Mouse (Mus musculus): Measurements from ENCODE around the gene Med24. TPM values are rescaled to one million over a fixed set of nuclear protein-coding genes. Genes with fewer than 3 reads are reported as not detected.
"Not testable (repeated sequence)": the region's sequence is repeated elsewhere in the genome, so short reads cannot be mapped to it uniquely, and the experiment has no call there.

The Med24 gene
- total RNA-seq, 2 experiments from 2014 or later, result 47.8 to 58.0 TPM

DNA sequence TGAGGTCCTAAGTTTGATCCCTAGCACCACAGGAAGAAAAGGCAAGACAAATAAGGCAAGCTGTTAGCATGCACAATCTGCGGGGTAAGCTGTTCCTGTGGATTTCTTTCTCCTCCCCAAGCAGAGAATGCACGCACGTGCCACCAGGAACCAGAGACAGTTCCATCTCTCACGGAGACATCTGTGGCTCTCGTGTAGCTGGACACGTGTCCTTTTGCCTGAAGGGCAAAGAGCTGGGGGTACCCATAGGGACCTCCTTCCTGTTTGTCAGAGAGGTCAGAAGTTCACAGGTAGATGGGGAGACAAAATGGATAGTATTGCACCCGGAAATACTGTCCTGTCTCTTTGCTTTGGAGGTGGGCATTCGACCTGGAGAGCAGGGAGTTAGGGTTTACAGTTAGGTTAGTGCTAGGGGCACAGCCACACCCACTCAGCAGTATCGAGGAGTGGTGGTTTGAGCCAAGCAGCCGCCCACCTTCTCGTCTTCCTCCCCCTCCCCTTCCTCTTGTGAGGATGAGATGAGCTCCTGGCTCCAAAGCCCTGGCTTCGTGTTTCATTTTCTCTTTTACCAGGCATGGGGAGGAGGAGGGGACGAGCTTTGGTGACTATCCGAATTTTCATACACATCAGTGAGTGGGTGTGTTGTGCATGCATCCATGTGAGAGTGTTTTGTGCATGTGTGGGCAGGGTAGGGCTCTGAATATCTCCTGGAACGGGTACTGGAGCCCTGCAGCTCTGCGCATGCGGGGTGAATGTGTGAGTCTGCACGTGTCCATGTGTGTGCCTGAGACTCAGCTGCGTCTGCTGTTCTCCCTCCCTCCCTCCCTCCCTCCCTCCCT is 17.8 kb upstream of the Med24 start:
- DNase-seq (ENCODE audit: low spot score in 2 of 2), result peak in 1 of 2 experiments; percentile 78

DNA sequence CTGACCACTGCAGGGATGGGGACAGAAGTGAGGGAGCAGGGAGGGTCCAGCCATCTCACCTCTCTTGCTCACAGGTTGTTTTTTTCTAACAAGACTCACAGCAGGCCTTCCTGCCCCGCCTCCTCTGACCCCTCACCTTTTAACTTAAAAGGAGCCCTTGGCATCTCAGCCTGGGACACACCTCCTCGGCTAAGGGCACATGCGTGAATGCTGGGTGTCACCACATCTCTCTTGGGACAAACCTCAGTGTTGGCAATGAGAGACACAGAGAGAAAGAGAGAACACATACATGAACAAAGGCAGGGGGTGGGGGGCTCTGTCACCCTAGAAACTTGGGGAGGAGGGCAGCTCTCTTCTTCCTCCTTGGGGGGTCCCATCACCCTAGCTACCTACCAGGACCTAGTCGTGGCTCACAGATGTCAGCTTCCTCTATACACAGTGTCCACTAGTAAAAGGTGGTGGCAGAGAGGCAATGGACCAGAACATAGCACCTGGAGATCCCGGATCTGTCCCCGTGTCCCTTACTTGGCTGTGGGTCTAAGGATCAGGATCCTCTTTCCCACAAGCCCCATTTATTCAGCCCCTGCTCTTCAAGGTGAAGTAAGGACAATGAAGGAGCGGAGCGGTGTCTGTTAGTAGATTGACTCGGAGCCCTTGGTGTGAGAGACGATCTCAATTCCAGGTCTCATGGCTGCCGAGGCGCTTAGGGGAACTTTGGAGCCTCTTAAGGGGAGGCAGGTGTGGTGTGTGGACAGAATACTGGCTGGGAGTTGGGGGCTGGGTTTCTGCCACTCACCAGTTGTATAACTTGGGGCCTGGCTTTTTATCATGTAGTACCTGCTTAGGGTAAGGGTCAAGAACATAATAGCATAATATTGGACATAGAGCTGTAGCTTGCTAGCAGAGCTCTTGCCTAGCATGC is 17.0 kb upstream of the Med24 start:
- no peak for DNase-seq (ENCODE audit: low spot score in 2 of 2)

DNA sequence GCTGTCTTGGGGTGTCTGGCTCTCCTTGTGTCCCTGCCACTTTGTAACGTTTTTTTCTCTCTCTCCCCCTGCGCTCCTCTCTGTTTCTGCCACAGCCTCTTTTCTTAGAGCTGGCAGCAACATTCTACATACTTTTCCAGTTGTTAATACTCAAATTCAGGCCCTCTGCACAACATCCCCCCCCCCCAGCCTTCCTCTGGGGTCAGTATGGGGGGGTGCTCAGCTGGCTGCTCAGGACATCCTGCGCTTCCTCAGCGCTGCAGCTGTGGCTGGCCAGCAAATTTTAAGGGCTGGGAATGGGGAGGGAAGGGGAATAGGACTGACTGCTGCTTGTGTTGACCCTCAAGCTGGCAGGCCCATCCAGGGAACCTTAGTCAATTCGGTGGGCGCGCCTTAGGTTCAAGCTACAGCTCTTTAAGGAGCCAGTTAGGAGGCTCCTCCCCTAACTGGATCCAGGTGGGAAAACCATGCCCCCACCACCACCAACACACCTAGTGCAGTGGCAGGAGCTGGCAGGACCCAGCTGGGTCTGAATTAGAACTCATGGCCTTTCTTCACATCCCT is 15.3 kb upstream of the Med24 start:
- DNase-seq (ENCODE audit: low spot score in 2 of 2), result no peak

DNA sequence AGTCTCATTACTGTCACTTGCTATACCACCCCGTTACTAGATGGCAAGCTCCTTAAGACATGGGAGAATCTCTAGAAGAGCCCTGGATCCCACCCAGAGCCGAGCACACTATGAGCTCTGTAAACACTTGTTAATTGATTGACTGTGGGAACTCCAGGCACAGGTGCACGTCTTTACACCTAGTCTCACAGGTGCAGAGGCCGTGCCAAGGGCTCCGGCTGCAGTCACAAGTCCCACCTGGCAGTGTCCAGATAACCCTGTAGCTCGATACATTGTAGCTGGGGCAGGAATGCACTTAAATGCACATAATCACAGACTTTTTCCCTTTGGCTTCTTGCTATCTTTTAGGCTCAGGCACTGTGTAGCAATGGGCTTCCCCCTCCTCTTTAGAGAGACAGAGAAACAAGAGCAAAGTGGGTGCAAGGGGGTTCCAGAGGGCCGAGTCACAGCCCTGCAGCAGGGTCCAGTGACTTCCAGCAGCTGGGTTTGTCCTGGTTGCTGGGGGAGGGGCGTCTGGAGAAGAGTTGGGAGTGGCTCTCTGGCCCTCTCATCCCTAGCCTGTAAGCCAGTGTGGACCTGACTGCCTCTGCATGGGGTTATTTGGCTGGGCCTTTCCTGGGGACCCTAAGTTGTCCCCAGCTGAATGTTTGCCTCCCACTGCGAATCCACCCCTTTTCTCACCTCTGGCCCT is 14.6 kb upstream of the Med24 start:
- peak in 1 of 2 experiments; percentile 85 for DNase-seq (ENCODE audit: low spot score in 2 of 2)

DNA sequence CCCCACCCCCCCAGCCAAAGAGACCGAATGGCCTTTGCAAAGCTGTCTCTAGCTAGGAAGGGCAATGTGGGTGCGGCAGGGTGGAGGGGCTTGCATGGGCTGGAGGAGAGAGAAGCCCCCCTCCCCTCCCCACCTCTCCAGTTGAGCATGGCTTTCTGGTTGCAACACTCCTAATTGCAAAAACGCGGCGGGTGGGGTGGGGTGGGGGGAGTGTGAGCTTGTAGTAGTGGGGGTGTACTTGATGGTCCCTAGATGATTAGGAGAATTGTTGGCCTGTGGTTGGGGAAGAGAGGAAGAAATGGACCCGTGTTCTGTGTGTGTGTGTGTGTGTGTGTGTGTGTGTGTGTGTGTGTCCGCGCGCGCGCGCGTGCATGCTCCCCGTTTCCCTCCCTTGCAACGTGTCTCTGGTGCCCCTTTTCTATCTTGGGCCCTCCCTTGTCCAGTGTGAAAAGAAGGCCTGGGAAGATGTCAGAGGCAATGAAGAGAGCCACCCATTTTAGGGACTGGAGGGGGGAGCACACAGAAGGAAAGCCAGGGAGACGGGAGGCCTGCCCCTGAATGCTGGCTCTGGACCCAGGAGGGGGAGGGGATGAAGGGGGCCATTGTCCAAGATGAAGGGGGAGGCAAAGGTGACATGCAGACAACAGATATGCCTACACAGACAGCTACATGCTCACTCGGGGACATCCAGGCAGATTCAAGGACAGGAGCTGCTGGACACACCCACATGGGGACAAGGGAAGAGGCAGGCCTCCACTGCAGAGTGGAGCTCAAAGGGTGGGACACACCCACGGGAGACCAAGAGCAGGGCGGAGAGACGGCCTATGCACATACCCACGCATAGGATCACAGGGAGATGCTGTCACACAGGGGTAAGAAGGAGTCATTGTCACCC is 13.4 kb upstream of the Med24 start:
- peak in 1 of 2 experiments; percentile 46 for DNase-seq (ENCODE audit: low spot score in 2 of 2)

DNA sequence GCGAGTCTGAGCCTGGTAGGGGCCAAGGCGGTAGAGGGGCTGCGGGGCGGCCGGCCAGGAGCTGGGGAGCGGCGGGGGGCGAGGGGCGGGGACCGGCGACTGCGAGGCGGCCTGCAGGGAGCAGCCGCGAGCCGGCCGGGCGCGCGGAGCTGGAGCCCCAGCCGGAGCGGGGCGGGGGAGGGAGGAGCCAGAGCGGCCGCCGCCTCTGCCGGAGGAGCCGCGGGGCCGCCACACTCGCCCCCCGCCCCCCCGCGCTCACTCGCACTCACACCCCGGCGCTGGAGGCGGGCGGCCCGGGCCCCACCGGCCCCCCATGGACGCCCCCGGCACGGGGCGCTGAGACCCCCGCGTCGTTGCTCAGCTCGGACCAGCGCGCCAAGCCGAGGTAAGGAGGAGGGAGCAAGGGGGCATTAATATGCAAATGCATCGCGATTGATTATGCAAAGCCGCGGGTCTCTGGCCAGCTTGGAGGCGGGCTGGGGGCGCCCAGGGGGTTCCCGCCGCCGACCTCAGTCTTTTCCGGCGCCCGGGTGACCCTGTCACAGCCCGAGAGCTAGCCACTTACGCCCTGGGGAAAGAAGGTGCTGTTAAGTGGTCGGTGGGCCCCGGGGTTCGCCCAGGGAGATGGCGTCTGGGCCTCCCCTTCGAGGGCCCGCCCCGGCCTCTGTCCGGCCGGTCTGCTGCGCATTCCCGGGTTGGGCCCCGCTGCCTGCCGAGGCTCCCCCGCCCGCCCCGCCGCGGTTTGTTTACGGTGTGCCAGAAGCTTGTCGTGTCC is 12.6 kb upstream of the Med24 start:
- DNase-seq (ENCODE audit: low spot score in 2 of 2), result peak; percentile 77 to 87

DNA sequence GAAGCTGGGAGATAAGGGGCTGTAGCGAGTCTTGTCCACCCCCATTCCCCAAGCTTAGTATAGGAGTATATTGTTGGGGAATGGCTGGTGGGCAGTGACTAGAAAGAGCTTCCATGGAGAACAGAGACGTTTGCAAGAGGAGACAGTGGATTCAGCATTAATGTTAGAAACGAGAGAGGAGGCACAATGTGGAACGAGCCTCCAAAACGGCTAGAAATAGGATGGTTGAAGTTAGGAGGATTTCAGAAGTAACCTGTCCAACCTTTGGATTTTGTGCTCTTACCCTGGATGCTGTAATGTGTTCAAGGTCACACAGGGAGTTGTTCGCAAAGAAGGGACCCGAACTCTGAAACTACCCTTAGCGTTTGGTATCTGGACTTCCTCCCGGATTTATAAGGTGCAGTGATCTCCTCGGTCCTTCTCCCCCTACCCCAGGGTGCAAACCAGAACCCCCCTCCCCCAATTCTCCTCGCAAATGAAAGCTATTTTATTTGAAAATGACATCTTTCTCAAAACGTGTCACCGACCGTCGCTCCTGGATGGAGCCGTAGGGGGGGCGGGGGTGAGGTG is 11.9 kb upstream of the Med24 start:
- no peak for DNase-seq (ENCODE audit: low spot score in 2 of 2)

DNA sequence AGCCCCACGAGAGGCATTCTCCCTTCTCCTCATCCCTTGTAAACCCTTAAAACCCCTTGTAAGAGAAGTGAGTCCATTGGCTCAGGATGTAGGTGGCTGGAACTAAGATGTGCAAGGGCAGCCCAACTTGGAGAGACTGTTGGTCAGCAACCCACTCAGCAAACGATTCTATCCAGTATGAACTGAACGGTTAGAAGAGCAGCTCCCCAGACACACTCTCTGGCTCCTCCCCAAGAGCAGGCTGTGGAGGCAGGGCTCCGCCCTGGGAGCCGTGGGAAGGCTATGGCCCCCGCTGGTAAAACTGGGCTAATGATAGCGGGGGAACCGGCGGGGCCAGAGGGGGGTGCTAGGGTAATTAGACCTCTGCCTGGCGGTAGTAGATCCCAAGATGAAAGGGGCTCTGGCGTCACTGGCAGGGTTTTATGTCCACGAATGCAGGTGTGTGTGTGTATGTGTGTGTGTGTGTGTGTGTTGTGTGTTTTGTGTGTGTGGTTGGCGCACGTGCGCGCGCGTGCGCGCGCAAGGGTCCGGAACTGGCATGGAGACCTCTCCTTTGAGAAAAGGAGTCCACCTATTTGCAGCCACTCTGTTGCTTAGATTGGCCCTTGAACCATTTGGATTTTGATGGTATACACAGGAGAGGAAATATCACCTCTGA is 11.3 kb upstream of the Med24 start, which contains the start of gene Thra:
TSS of gene Thra (plus strand) at position 246 of the 658 bp plus-strand sequence.
- DNase-seq (ENCODE audit: low spot score in 2 of 2), result peak in 1 of 2 experiments; percentile 81

DNA sequence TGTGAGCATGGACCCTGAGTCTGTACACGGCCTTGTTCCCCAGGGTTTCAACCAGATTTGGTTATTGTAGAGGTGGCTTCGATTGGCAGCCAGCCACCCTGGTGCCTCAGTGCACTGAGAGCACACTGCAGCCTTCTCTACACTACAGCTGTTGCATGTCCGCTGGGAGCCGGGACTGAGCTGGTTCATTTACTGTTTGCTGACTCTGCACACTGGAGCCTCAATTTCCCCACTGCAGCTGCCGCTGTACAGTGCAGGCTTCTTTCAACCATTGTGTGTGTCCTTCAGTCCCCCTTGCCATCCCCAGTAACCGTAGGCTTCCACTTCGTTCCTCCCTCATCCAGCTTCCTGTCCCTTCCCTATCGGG is 10.8 kb upstream of the Med24 start:
- DNase-seq (ENCODE audit: low spot score in 2 of 2), result peak in 1 of 2 experiments; percentile 38

DNA sequence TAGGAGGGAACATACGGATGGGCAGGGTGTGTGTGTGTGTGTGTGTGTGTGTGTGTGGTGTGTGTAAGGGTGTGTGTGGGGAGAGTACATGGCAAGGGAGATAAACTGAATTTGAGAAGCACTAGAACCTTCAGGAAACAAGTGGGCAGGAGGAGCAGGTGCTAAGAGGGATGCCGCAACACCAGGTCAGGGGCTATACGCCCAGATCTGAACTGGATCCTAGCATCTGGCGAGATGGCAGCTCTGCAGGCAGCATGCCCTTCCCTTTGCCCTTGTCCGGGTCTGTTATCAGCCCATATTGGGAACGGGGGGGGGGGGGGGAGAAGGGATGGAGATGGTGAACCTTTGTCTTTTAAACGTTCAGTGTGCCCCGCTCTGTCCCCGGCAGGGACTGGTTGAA is 9.7 kb upstream of the Med24 start:
- DNase-seq (ENCODE audit: low spot score in 2 of 2), result no peak

DNA sequence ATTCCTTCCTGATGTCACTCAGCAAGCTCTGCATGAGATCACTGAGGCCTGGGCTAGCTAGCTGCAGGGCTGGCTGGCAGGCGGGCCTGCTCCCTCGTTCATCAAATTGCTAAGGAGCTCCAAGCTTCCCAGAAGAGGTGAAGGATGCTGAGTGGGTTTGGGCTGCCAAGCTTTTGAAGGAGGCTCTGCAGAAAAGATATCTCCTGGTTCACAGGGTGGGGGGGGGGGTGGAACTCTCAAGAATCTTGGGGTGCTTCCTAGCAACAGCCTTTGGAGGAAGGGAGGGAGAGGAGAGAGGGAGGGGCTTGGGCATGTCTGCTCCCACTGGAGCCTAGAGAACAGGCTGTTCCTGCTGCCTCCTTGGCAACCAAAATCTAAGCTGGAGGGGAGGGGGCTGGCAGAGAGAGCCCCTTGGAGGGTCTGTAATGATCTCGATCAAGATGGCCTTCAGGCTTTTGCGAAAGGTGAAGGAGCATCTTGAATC is 9.2 kb upstream of the Med24 start:
- DNase-seq (ENCODE audit: low spot score in 2 of 2), result no peak

DNA sequence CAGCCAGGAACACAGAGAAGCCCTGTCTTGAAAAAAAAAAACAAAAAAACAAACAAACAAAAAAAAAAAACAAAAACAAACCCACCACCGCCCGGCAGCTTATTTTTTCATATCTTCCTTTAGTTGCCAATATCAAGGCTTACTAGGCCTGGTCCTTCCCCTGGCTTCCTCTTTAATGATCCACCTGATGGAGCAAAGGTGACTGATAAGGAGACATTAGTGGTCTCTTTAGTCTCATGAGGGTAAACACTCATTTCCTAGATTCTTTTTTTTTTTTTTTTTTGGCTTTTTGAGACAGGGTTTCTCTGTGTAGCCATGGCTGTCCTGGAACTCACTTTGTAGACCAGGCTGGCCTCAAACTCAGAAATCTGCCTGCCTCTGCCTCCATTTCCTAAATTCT is 8.0 kb upstream of the Med24 start:
- not testable (repeated sequence) for DNase-seq (ENCODE audit: low spot score in 2 of 2)

DNA sequence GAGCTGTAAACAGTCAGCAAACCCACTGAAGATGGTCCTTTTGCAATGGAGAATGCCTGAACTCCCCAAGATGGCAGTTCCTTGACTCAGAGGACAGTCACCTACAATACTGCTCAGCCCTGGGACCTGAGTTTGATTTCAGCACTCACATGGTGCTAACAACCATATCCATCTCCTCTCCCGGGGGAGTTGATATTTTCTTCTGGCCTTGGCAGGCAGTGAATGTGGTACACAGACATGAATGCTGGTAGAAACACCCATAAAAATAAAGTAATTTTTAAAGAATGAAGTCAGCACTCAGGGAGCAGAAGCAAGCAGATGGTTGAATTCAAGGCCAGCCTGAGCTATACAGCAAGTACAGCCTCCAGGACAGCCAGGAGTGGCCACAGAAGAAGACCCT is 6.9 kb upstream of the Med24 start:
- DNase-seq (ENCODE audit: low spot score in 2 of 2), result no peak

DNA sequence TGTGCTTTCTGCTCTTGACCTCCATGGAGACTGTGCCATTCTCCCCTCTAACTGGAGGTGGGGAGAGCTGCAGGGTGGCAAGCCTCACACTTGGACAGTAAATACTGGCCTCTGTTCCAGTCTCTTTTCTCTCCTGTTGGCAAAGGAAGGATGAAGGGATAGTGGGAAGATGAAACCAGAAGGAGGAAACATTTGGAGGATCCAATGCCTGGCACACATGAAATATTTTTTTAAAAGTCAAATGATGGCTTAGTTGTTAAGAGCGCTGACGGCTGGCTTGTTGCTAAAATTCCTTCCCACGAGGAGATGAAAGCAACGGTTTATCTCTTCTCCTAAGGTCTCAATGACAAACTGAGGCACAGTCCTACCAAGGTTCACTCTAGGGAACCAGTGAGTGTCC is 5.9 kb upstream of the Med24 start:
- DNase-seq (ENCODE audit: low spot score in 2 of 2), result no peak

DNA sequence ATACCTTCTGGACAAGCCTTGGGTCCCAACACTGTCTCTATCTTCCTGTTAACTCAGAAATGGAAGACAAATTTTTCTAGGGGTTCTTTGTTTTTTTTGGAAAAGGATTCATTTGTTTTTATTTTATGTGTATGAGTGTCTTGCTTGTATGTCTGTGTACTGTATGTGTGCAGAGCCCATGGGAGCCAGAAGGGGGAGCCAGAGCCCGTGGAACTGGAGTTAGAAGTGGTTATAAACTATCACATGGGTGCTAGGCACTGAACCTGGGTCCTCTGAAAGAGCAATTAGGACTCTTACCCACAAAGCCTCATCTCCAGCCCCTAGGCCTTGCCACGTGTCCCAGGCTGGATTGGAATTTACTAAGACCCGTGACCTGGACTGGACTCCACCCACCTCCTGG is 4.8 kb upstream of the Med24 start:
- no peak for DNase-seq (ENCODE audit: low spot score in 2 of 2)

DNA sequence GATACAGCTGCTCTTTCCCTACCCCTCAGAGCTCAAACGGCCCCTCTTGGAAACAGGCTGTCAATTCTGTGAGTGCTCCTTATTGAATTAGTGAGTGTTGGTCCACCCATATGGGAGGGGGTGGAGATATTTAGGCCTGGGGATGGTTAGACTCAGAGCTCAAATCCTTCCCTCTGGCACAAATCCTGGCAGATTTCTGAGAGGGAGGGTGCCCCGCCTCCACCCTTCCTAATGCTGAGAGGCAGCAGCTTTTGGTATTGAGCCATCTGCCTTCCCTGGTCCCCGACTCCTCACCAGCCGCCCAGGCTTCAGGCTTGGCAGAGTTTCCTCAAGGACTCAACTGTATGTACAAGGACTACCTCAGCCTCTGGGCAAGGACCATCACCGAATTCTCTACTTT is 1.9 kb upstream of the Med24 start:
- DNase-seq (ENCODE audit: low spot score in 2 of 2), result peak in 1 of 2 experiments; percentile 11

DNA sequence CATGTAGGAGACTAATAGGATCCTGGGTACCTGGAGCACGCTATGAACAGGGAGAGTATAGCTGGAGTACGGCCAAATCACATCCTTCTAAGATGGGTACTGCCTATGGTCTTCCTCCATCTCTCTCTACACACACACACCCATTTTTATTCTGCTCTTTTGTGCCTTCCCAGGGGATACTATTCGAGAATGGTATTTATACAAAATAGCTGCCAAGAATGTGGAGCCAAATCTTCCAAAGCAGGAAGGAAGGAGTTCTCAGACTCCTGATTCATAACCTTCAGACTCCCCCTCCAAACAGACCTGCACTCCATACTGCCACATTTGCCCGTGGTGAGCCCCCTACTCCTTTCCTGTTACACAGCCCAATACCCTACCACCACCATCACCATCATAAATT is 1.5 kb upstream of the Med24 start:
- no peak for DNase-seq (ENCODE audit: low spot score in 2 of 2)

DNA sequence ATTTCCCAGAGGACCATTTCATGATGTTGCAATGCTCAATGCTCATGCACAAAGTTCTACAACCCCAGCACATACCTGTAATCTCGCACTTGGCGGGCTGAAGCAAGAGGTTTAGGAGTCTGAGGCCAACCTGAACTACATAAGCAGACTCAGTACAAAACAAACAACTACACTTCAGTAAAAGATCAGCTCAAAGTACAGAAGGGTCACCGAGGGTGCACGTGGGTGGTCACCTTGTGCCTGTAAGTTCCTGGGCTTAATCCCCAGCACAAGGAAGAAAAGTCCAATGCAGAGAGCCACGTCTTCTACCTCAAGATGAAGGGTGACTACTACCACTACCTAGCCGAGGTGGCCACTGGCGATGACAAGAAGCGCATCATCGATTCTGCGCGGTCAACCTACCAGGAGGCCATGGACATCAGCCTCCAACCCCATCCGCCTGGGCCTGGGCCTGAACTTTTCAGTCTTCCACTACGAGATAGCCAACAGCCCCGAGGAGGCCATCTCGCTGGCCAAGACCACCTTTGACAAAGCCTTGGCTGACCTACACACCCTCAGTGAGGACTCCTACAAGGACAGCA is 3.2 kb downstream of the Med24 start:
- no peak for DNase-seq (ENCODE audit: low spot score in 2 of 2)

All from gastrocnemius, postnatal 4 days (tissue).